Mouse (Mus musculus) CH12.LX (cell line): ENCODE data around the gene Usp37.

Experiments
- CTCF ChIP-seq, 2 experiments: IDR thresholded peaks in 1 of 2; conservative IDR thresholded peaks in 1 of 2; 2 replicates each; pipeline ENCODE4 v1.5.1; 2011 to 2012; ENCODE audit warnings: low read depth in 2 of 2, low read length in 2 of 2, improper control_type of control experiment in 1 of 2, inconsistent platforms in 1 of 2, mild to moderate bottlenecking in 1 of 2, moderate library complexity in 1 of 2
- EP300 ChIP-seq: IDR thresholded peaks from 2 replicates; pipeline ENCODE4 v1.6.1; 2011; ENCODE audit warnings: low read length, improper control_type of control experiment
- HCFC1 ChIP-seq: IDR thresholded peaks from 2 replicates; pipeline ENCODE4 v1.6.1; 2012; ENCODE audit warnings: low read depth, mild to moderate bottlenecking, inconsistent platforms, low read length, improper control_type of control experiment
- KAT2A ChIP-seq: IDR thresholded peaks from 2 replicates; pipeline ENCODE4 v1.6.1; 2012; ENCODE audit warnings: low read length, improper control_type of control experiment, inconsistent platforms; ENCODE audit not compliant: insufficient replicate concordance
- MAZ ChIP-seq: IDR thresholded peaks from 2 replicates; pipeline ENCODE4 v1.6.1; 2012; ENCODE audit warnings: low read depth, mild to moderate bottlenecking, inconsistent platforms, low read length, improper control_type of control experiment, moderate library complexity
- POLR2A ChIP-seq: IDR thresholded peaks from 2 replicates; pipeline ENCODE4 v1.6.1; 2011; ENCODE audit warnings: low read depth, mild to moderate bottlenecking, improper control_type of control experiment, low read length
- RAD21 ChIP-seq: IDR thresholded peaks from 2 replicates; pipeline ENCODE4 v1.6.1; 2011; ENCODE audit warnings: low read depth, mild to moderate bottlenecking, low read length, improper control_type of control experiment, moderate library complexity
- RCOR1 ChIP-seq: conservative IDR thresholded peaks from 2 replicates; pipeline ENCODE4 v1.6.1; 2012; ENCODE audit warnings: low read depth, mild to moderate bottlenecking, inconsistent platforms, low read length, improper control_type of control experiment
- SIN3A ChIP-seq: IDR thresholded peaks from 2 replicates; pipeline ENCODE4 v1.6.1; 2012; ENCODE audit warnings: low read length, improper control_type of control experiment, inconsistent platforms
- SMC3 ChIP-seq: IDR thresholded peaks from 2 replicates; pipeline ENCODE4 v1.6.1; 2011; ENCODE audit warnings: low read depth, low read length, improper control_type of control experiment
- TCF12 ChIP-seq: IDR thresholded peaks from 2 replicates; pipeline ENCODE4 v1.6.1; 2014; ENCODE audit warnings: low read depth, mild to moderate bottlenecking, inconsistent platforms, low read length, improper control_type of control experiment
- USF1 ChIP-seq: IDR thresholded peaks from 2 replicates; pipeline ENCODE4 v1.6.1; 2014; ENCODE audit warnings: low read depth, mild to moderate bottlenecking, inconsistent platforms, low read length, improper control_type of control experiment
- ZC3H11A ChIP-seq: IDR thresholded peaks from 2 replicates; pipeline ENCODE4 v1.6.1; 2012; ENCODE audit warnings: low read depth, mild to moderate bottlenecking, inconsistent platforms, low read length, improper control_type of control experiment

- no peak for TF ChIP-seq KAT2A
- no peak for TF ChIP-seq CTCF (conservative IDR thresholded peaks at IDR 0.05 in 1 of 2, IDR thresholded peaks at IDR 0.05 in 1 of 2; ENCODE audit: low read depth in 2 of 2, low read length in 2 of 2)
- no peak for TF ChIP-seq RAD21
- no peak for TF ChIP-seq USF1
- no peak for TF ChIP-seq EP300
- TF ChIP-seq POLR2A, result no peak
- no peak for TF ChIP-seq ZC3H11A
- TF ChIP-seq MAZ, result no peak
- TF ChIP-seq SIN3A, result no peak
- no peak for TF ChIP-seq SMC3
- TF ChIP-seq TCF12, result no peak
- TF ChIP-seq HCFC1, result no peak
- no peak for TF ChIP-seq RCOR1
These were observed 149.8 kb downstream of the Usp37 start for GRCm38 (mm10) chr1:74394311-74394710.
